In the genomic region with DNA sequence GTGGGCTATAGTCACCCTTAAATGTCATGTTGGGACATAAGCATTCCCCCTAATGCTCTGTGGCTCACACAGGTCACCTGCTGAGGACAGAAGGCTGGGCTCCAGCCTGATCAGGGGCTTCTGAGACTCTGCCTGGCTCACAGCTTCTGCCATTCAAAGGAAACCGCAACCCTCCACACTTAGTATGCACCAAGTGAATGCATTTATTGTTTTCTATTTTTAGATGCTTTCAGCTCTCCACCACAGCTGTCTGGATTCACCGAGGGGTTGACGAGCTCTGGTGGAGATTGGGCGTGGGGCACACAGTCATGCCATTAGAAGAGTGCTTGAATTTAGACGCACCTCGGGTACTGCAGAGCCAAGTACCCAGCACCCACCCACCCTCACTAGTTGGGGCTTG, we compare ENCODE assay signal across 12 mouse cellular contexts. TPM values are rescaled to one million over a fixed set of nuclear protein-coding genes. Genes with fewer than 3 reads are reported as not detected.
DNase-seq lines count a peak whose midpoint lies in the region; ATAC-seq and TF ChIP-seq lines count a peak whose summit lies in the region.
"Had no signal": no experiment of that assay in that cellular context is flagged by ENCODE, and none has a peak within 500 bp of the region (broad histone marks: within the 10 kb centered on the region; RNA-seq: fewer than 3 reads in every experiment).

No protein-coding gene starts in this region.

- peak overlapping the region; percentile 74 for H3K4me2 ChIP-seq in heart, embryonic 11.5 days
- H3K4me2 ChIP-seq in forebrain, embryonic 16.5 days (ENCODE audit: low read length) = peak overlapping the region; percentile 78
- H3K4me2 ChIP-seq in liver, embryonic 12.5 days = peak overlapping the region; percentile 81

- no peak for TF ChIP-seq CTCF in E14TG2a.4 (conservative IDR thresholded peaks at IDR 0.05; ENCODE audit: low read length)

- no peak for DNase-seq in heart, adult 9 months (ENCODE audit: low spot score in 2 of 2)
- no peak for DNase-seq in urinary bladder, postnatal 36 days (ENCODE audit: low spot score in 2 of 2)
- no peak for DNase-seq in thymus, postnatal 14 days
- DNase-seq: cerebellum, postnatal 25 days; heart, postnatal 10 days; lung, postnatal 4 days had no signal

- H3K27ac ChIP-seq in heart, embryonic 11.5 days (ENCODE audit: low read depth, low read length) = no peak overlapping the region
- H3K27ac ChIP-seq in forebrain, embryonic 16.5 days (ENCODE audit: low read length) = peak overlapping the region; percentile 97
- no peak overlapping the region for H3K27ac ChIP-seq in liver, embryonic 12.5 days

- ATAC-seq in heart, embryonic 11.5 days (replicated peaks; ENCODE audit: insufficient number of reproducible peaks, low FRiP score, low TSS enrichment) = no peak
- peak; percentile 9 for ATAC-seq in forebrain, embryonic 16.5 days
- ATAC-seq in liver, embryonic 12.5 days = no peak
- ATAC-seq in granulocyte monocyte progenitor cell, adult 5-6 weeks (replicated peaks; ENCODE audit: poor library complexity, severe bottlenecking) = no peak
- ATAC-seq: activated CD4-positive, CD25-positive, alpha-beta regulatory T cell, adult 4 months had no signal

- H3K9ac ChIP-seq in heart, embryonic 11.5 days (ENCODE audit: low read depth, low read length) = peak overlapping the region; percentile 64; the same call in 1 of the 2 replicates
- peak overlapping the region; percentile 96 for H3K9ac ChIP-seq in forebrain, embryonic 16.5 days (replicated peaks; ENCODE audit: low read depth, low read length)
- H3K9ac ChIP-seq in liver, embryonic 12.5 days = no peak overlapping the region

- 12% methylated on average over 6 of the region's 6 CpGs for WGBS in heart, embryonic 11.5 days (ENCODE audit: insufficient replicate concordance)
- WGBS in forebrain, embryonic 16.5 days = under 1% methylated on average over 6 of the region's 6 CpGs
- 10% methylated on average over 6 of the region's 6 CpGs for WGBS in liver, embryonic 12.5 days (ENCODE audit: insufficient replicate concordance)

- peak overlapping the region; percentile 69 for H3K4me3 ChIP-seq in heart, embryonic 11.5 days (ENCODE audit: low read depth, low read length)
- H3K4me3 ChIP-seq in E14TG2a.4 (replicated peaks; ENCODE audit: low read length) = peak overlapping the region; percentile 80; the same call in 1 of the 2 replicates
- peak overlapping the region; percentile 85 for H3K4me3 ChIP-seq in forebrain, embryonic 16.5 days (replicated peaks; ENCODE audit: low read length)
- peak overlapping the region; percentile 56 for H3K4me3 ChIP-seq in liver, embryonic 12.5 days

- no peaks in the 10 kb centered on the region for H3K36me3 ChIP-seq in heart, embryonic 11.5 days (ENCODE audit: control insufficient read depth, insufficient read depth, low read length)
- no peaks in the 10 kb centered on the region for H3K36me3 ChIP-seq in E14TG2a.4 (ENCODE audit: insufficient read depth, low read length)
- H3K36me3 ChIP-seq in forebrain, embryonic 16.5 days (ENCODE audit: control insufficient read depth, insufficient read depth) = peaks cover 4% of the 10 kb centered on the region; the same call in 1 of the 2 replicates
- no peaks in the 10 kb centered on the region for H3K36me3 ChIP-seq in liver, embryonic 12.5 days

- peaks cover 8% of the 10 kb centered on the region for H3K4me1 ChIP-seq in heart, embryonic 11.5 days (ENCODE audit: control insufficient read depth, insufficient read depth, low read length)
- peaks cover 42% of the 10 kb centered on the region for H3K4me1 ChIP-seq in E14TG2a.4 (replicated peaks; ENCODE audit: low read depth, low read length)
- H3K4me1 ChIP-seq in forebrain, embryonic 16.5 days (replicated peaks; ENCODE audit: control insufficient read depth, insufficient read depth, low read length) = peaks cover 39% of the 10 kb centered on the region
- H3K4me1 ChIP-seq in liver, embryonic 12.5 days = peaks cover 34% of the 10 kb centered on the region

- peaks cover 8% of the 10 kb centered on the region; the same call in 1 of the 2 replicates for H3K27me3 ChIP-seq in heart, embryonic 11.5 days (ENCODE audit: control insufficient read depth, insufficient read depth, low read length)
- peaks cover 61% of the 10 kb centered on the region for H3K27me3 ChIP-seq in E14TG2a.4 (ENCODE audit: insufficient read depth, low read length)
- H3K27me3 ChIP-seq in forebrain, embryonic 16.5 days (replicated peaks; ENCODE audit: control insufficient read depth, insufficient read depth, low read length) = no peaks in the 10 kb centered on the region
- peaks cover 46% of the 10 kb centered on the region for H3K27me3 ChIP-seq in liver, embryonic 12.5 days (replicated peaks)

- no peaks in the 10 kb centered on the region for H3K9me3 ChIP-seq in heart, embryonic 11.5 days (replicated peaks; ENCODE audit: control insufficient read depth, low read length)
- H3K9me3 ChIP-seq in E14TG2a.4 (ENCODE audit: low read length) = peaks cover 9% of the 10 kb centered on the region; the same call in 1 of the 2 replicates
- no peaks in the 10 kb centered on the region for H3K9me3 ChIP-seq in forebrain, embryonic 16.5 days (ENCODE audit: control insufficient read depth, low read length)
- no peaks in the 10 kb centered on the region for H3K9me3 ChIP-seq in liver, embryonic 12.5 days (replicated peaks)

RNA-seq across cellular contexts. Expression of a gene that starts 1.0 kb away (rescaled TPM):
- 2.5 and 3.9 TPM in 2 replicates for polyA plus RNA-seq in heart, embryonic 11.5 days (2014; fragmentation: Nextera tagmentation; extraction: Ambion mirVana)
- 12.4 and 15.3 TPM in 2 replicates for polyA plus RNA-seq in forebrain, embryonic 16.5 days (2015; fragmentation: Nextera tagmentation; extraction: Ambion mirVana)
- polyA plus RNA-seq in liver, embryonic 12.5 days (2016; fragmentation: Nextera tagmentation; extraction: Ambion mirVana) = 38.4 and 38.6 TPM in 2 replicates
- 2,258 and 3,780 TPM in 2 replicates for total RNA-seq in granulocyte monocyte progenitor cell, adult 5-6 weeks (2014; fragmentation: Nextera tagmentation)
- 1,097 and 1,536 TPM in 2 replicates for total RNA-seq in granulocyte monocyte progenitor cell, adult 5-6 weeks (2017)
- polyA plus RNA-seq: activated CD4-positive, CD25-positive, alpha-beta regulatory T cell, adult 4 months had no signal

RNA-seq across cellular contexts. Expression of a gene that starts 1.1 kb away (rescaled TPM):
- polyA plus RNA-seq in heart, embryonic 11.5 days (2014; fragmentation: Nextera tagmentation; extraction: Ambion mirVana) = 14.1 and 14.3 TPM in 2 replicates
- 415 and 495 TPM in 2 replicates for polyA plus RNA-seq in forebrain, embryonic 16.5 days (2015; fragmentation: Nextera tagmentation; extraction: Ambion mirVana)
- polyA plus RNA-seq in liver, embryonic 12.5 days (2016; fragmentation: Nextera tagmentation; extraction: Ambion mirVana) = 8.2 and 10.0 TPM in 2 replicates
- total RNA-seq in granulocyte monocyte progenitor cell, adult 5-6 weeks (2014; fragmentation: Nextera tagmentation) = 72.1 and 111 TPM in 2 replicates
- total RNA-seq in granulocyte monocyte progenitor cell, adult 5-6 weeks (2017) = 91.6 and 112 TPM in 2 replicates

RNA-seq across cellular contexts. Expression of a gene that starts 12.7 kb away (rescaled TPM):
- 0.31 and 0.49 TPM in 2 replicates for polyA plus RNA-seq in heart, embryonic 11.5 days (2014; fragmentation: Nextera tagmentation; extraction: Ambion mirVana)
- polyA plus RNA-seq in forebrain, embryonic 16.5 days (2015; fragmentation: Nextera tagmentation; extraction: Ambion mirVana) = not detected in 2 replicates
- polyA plus RNA-seq in liver, embryonic 12.5 days (2016; fragmentation: Nextera tagmentation; extraction: Ambion mirVana) = 12.1 and 15.4 TPM in 2 replicates
- total RNA-seq in granulocyte monocyte progenitor cell, adult 5-6 weeks (2014; fragmentation: Nextera tagmentation) = 5,751 and 6,009 TPM in 2 replicates
- total RNA-seq in granulocyte monocyte progenitor cell, adult 5-6 weeks (2017) = 2,814 and 3,772 TPM in 2 replicates
- total RNA-seq: heart, postnatal 10 days had no signal
- polyA plus RNA-seq: activated CD4-positive, CD25-positive, alpha-beta regulatory T cell, adult 4 months had no signal

RNA-seq across cellular contexts. Expression of a gene that starts 17.3 kb away (rescaled TPM):
- polyA plus RNA-seq in heart, embryonic 11.5 days (2014; fragmentation: Nextera tagmentation; extraction: Ambion mirVana) = not detected in 2 replicates
- polyA plus RNA-seq in forebrain, embryonic 16.5 days (2015; fragmentation: Nextera tagmentation; extraction: Ambion mirVana) = not detected in 2 replicates
- not detected in 2 replicates for polyA plus RNA-seq in liver, embryonic 12.5 days (2016; fragmentation: Nextera tagmentation; extraction: Ambion mirVana)
- 1.6 and 4.5 TPM in 2 replicates for total RNA-seq in granulocyte monocyte progenitor cell, adult 5-6 weeks (2014; fragmentation: Nextera tagmentation)
- total RNA-seq in granulocyte monocyte progenitor cell, adult 5-6 weeks (2017) = not detected in 2 replicates
- polyA plus RNA-seq: activated CD4-positive, CD25-positive, alpha-beta regulatory T cell, adult 4 months had no signal

RNA-seq across cellular contexts. Expression of a gene that starts 19.1 kb away (rescaled TPM):
- 112 TPM in 2 replicates for polyA plus RNA-seq in heart, embryonic 11.5 days (2014; fragmentation: Nextera tagmentation; extraction: Ambion mirVana)
- 98.3 and 107 TPM in 2 replicates for polyA plus RNA-seq in forebrain, embryonic 16.5 days (2015; fragmentation: Nextera tagmentation; extraction: Ambion mirVana)
- 207 and 211 TPM in 2 replicates for polyA plus RNA-seq in liver, embryonic 12.5 days (2016; fragmentation: Nextera tagmentation; extraction: Ambion mirVana)
- 497 and 526 TPM in 2 replicates for total RNA-seq in granulocyte monocyte progenitor cell, adult 5-6 weeks (2014; fragmentation: Nextera tagmentation)
- 211 and 216 TPM in 2 replicates for total RNA-seq in granulocyte monocyte progenitor cell, adult 5-6 weeks (2017)

Comparison
In these comparisons a context has a peak if more than half of its experiments do, and no peak if none do; other contexts are left out.
1. RNA of a gene that starts 1.1 kb away (polyA plus RNA-seq): 415 to 495 TPM in forebrain, embryonic 16.5 days; 14.1 to 14.3 TPM in heart, embryonic 11.5 days and 8.2 to 10.0 TPM in liver, embryonic 12.5 days; every median in the first group is over 10 times any median in the second.
2. Peak in every context shown above with its lines, with median percentiles within 50 percentile points of each other: H3K4me2 ChIP-seq and H3K4me3 ChIP-seq.